Mouse (Mus musculus): ENCODE data around the gene Btnl6.
"Not testable (repeated sequence)": the region's sequence is repeated elsewhere in the genome, so short reads cannot be mapped to it uniquely, and the experiment has no call there.

Btnl6 gene

GRCm38 (mm10) chr17:34497726-34498125 lies 19.4 kb downstream of the Btnl6 start:
- not testable (repeated sequence) for DNase-seq (ENCODE audit: inconsistent age in 2 of 2, low spot score in 1 of 2)

- DNase-seq (ENCODE audit: inconsistent age in 2 of 2, low spot score in 1 of 2): not testable (repeated sequence)
Observed at GRCm38 (mm10) chr17:34497319-34497718, 19.8 kb downstream of the Btnl6 start.

- DNase-seq (ENCODE audit: inconsistent age in 2 of 2, low spot score in 1 of 2): no peak
Observed at GRCm38 (mm10) chr17:34496539-34496938, 20.6 kb downstream of the Btnl6 start.

- not testable (repeated sequence) for DNase-seq (ENCODE audit: inconsistent age in 2 of 2, low spot score in 1 of 2)
Observed at GRCm38 (mm10) chr17:34495156-34495555, 22.0 kb downstream of the Btnl6 start.

- no peak for DNase-seq (ENCODE audit: inconsistent age in 2 of 2, low spot score in 1 of 2)
Observed at GRCm38 (mm10) chr17:34492796-34493195, 24.4 kb downstream of the Btnl6 start.

GRCm38 (mm10) chr17:34477238-34478013 lies 39.7 kb downstream of the Btnl6 start, which contains the start of gene Btnl4:
TSS of gene Btnl4 (minus strand) at chr17:34477318.
- DNase-seq (ENCODE audit: inconsistent age in 2 of 2, low spot score in 1 of 2): not testable (repeated sequence)

- no peak for DNase-seq (ENCODE audit: inconsistent age in 2 of 2, low spot score in 1 of 2)
Observed at GRCm38 (mm10) chr17:34476427-34476826, 40.7 kb downstream of the Btnl6 start.

GRCm38 (mm10) chr17:34475060-34475459 lies 42.1 kb downstream of the Btnl6 start:
- no peak for DNase-seq (ENCODE audit: inconsistent age in 2 of 2, low spot score in 1 of 2)

GRCm38 (mm10) chr17:34470491-34470890 lies 46.7 kb downstream of the Btnl6 start:
- no peak for DNase-seq (ENCODE audit: inconsistent age in 2 of 2, low spot score in 1 of 2)

- DNase-seq (ENCODE audit: inconsistent age in 2 of 2, low spot score in 1 of 2): not testable (repeated sequence)
Observed at GRCm38 (mm10) chr17:34465906-34466305, 51.2 kb downstream of the Btnl6 start.

- no peak for DNase-seq (ENCODE audit: inconsistent age in 2 of 2, low spot score in 1 of 2)
Observed at GRCm38 (mm10) chr17:34459255-34459654, 57.9 kb downstream of the Btnl6 start.
